Mouse (Mus musculus) kidney, postnatal 25 days (tissue): ENCODE measurements around the gene Matn1.

Experiments used
- DNase-seq, 2 experiments: peaks; one replicate each; pipeline ENCODE4 v3.0.0; 2021; ENCODE audit warnings: mixed read lengths in 2 of 2

Matn1 gene

GRCm38 (mm10) chr4:130918805-130919749 lies 25.1 kb upstream of the Matn1 start:
- DNase-seq, result no peak

GRCm38 (mm10) chr4:130919750-130920356 lies 24.3 kb upstream of the Matn1 start:
- DNase-seq, result no peak

GRCm38 (mm10) chr4:130920951-130921693 lies 23.1 kb upstream of the Matn1 start:
- no peak for DNase-seq

DNA sequence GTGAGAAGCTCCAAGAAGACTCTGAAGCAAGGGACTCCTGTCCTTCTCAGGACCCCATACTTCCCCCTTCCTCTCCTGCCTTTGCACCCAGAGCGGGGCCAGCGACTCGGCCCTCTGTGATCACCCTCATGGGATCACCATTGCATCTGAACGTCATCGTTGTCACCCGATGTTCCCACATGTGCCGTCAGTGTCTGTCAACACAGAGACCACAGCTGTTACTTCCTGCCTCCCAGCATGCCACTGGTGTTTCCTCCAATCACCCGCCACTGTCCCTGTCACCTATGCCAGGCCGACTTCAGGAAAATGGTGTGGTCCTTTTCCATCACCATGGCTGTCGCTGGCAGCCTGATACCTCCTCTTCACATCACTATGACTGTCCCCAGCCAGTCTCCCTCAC lies 22.2 kb upstream of the Matn1 start:
- no peak for DNase-seq

DNA sequence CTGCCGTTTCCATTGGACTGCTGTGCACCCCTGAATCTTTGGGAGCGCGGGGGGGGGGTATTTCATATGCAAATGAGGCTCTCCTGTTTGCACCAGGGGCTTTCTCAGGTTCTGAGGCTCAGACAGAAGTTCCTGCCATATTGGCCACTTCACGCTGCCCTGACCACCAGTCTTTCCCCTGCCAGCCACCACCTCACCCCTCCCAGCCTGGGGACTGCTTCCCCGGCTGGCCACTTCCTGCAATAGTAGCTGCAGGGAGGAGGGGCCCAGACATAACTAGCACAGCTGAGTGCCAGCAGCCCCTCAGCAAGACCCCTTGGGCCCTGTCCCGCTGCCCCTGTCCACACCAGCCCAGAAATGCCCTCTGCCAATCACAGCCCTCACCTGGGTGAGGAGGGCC lies 17.9 kb upstream of the Matn1 start:
- DNase-seq, result no peak

DNA sequence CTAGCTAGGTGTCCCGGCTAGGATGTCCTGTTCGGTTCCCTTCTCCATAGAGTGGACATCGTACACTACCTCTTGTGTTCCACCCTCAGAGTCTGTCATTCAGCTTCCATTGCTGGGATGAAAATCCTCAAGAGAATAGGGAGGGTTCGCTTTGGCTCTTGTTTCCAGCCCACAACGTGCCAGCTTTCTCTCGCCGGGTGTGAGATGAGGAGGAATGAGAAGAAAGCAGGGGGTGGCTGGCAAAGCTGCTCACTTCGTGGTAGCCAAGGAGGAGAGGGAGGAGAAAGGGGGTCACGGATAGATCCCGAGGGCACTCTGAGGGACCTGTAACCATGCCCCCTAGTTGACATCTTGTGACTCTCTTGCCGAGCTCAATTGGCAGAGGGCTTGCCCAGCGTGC lies 16.4 kb upstream of the Matn1 start:
- DNase-seq, result no peak

- no peak for DNase-seq
Observed at GRCm38 (mm10) chr4:130942644-130943043, 1.5 kb upstream of the Matn1 start.

DNA sequence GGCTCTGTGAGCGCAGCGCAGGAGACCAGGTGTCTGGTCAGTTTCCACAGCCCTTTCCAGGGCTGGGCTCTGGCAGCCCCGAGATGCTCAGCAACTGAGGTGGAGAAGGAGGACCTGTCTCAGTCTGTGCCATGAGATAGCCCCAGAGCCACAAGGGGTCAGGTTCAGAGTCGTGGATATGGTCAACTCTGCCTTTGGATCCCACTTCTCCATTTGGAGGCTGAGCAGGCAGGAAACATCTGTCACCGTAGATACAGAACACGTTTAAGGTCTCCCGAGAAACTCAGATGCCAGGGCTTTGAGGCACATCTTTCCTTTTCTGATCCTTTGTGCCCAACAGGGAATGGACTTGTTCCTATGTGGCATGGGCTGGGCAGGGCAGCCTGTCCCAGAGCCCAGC lies 594 bp downstream of the Matn1 start:
- no peak for DNase-seq

DNA sequence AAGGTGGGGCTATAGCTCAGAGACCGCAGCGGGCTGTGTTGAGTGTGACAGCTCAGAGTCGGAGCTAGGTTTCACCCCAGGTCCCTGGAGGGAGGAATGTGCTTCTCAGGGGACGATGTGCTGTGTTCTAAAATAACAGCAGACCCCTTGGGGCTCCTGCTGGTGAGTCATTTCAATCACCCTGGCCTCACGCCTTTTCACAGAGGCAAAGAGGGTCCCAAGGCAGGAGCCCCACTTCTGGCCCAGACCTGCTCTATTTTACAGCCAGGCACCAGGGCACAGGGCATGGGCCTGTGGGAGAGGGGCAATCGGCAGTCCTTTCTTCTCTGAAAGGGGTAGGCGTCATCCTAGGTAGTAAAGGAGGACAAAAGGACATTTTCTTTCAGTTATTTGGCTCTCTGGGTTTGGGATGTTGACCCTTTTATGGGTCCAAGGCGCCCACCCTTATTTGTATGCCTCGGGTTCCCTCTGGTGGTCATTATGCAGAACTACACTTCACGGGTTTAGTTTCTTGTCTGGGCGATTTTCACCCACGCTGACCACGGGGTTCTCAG lies 3.0 kb downstream of the Matn1 start:
- no peak for DNase-seq

- DNase-seq, result no peak
Observed at GRCm38 (mm10) chr4:130949821-130950384, 5.7 kb downstream of the Matn1 start.

- DNase-seq, result peak; percentile 47 to 61
Observed at GRCm38 (mm10) chr4:130952531-130952930, 8.3 kb downstream of the Matn1 start.

- DNase-seq, result no peak
Observed at GRCm38 (mm10) chr4:130957156-130957555, 13.0 kb downstream of the Matn1 start.

- DNase-seq, result no peak
Observed at GRCm38 (mm10) chr4:130958812-130959211, 14.6 kb downstream of the Matn1 start.

DNA sequence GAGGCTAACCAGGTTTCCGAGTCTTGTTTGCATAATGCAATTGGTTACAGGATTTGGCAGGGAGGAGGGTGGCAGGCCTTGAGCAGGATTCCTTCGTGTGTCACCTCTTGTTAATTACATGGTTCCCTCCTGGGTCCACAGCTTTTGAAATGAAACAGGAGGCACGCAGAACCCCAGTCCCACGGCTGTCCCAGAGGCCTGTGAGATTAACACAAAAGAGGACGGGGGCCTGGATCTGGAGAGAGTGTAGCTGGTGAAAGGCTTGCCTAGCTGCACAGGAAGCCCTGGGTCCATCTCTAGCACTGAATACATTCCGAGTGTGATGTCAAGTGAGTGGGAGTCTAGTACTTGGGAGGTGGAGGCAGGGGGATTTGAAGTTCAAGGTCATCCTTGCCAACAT lies 15.5 kb downstream of the Matn1 start:
- no peak for DNase-seq

GRCm38 (mm10) chr4:130960118-130960734 lies 16.0 kb downstream of the Matn1 start:
- peak; percentile 77 to 85 for DNase-seq

DNA sequence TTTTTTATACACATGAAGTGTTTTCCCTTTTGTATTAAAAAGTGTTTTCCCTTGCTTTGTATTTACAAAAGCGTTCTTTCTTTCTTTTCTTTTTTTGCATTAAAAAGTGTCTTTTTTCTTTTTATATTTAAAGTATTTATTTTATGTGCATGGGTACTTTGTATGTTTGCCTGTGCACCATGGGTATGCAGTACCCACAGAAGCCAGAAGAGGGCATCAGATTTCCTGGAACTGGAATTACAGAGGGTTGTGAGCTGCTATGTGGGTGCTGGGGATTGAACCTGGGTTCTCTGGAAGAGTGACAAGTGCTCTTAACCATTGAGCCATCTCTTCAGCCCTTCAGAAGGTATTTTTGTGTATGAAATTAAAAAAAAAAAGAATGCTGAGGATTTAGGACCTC lies 27.1 kb downstream of the Matn1 start:
- DNase-seq, result no peak

DNA sequence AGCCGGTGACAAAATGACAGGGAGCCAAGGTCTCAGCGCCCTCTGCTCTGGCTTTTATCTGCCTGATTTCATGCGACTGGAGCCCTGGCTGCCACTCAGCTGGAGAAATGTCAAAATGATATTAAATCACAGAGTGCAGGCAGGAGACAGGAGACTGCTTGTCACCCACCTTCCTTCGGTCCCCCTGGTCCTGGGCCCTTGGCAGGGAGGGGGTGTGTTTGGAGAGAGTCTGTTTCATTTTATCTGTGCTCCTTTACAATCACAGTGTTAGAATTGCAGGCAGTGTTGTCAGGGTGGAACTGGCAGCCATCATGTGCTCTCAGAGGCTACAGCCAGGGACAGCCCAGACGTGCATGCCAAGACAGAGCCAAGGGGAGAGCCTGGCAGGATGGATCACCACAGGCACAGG lies 28.2 kb downstream of the Matn1 start:
- DNase-seq, result no peak

DNA sequence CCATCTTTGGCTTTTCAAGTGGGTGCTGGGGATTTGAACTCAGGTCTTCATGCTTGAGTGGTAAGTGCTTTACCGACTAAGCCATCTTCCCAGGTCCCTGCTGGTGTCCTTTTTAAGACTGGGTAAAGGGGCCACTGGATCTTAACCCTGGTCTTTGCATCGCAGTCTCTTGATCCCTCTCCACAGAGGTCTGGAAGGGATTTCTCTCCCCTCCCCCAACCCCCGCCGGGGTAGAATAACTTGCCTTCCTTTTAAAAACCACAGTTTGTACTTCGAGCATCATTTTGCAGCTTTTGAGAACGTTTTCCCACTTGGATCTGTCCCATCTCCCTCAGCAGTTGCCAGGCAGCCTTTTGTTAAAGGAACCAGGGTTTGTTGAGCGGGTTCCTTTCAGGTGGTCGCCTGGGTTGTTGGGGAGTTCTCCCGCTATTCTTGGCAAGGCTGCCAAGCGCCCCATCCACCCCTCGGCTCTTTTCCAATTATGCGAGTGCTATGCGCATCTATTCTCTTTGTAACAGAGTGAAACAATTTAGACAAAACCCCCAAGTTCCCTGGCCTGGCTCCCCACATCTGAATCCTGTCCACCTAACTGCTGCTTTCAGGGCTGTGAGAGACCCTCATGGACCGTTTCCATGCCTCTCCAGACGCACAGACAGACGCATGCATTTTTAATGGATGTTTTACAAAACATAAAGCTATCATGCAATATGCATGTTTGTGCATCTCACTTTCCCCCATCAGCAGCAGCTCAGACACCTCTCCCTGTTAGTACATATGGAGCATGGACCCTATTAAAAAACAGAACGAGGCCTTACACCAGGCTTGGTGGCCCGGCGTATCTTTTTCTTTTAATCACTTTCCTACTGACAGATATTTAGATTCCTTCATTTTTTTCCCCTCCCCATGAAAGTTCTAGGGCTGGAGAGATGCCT lies 29.4 kb downstream of the Matn1 start:
- no peak for DNase-seq

- no peak for DNase-seq
Observed at GRCm38 (mm10) chr4:130978981-130979380, 34.8 kb downstream of the Matn1 start.

- no peak for DNase-seq
Observed at GRCm38 (mm10) chr4:130984416-130985182, 40.4 kb downstream of the Matn1 start.
